Mouse (Mus musculus) CH12F3 (cell line): ENCODE results near the gene Hoxd8.

ENCODE experiments used
- in situ Hi-C: fragments of 300-500 bp; cut with MboI; formaldehyde crosslinking; loops from 2 replicates; pipeline ENCODE4 v1.14.3; 2020; ENCODE audit warnings: low sequenced_read_pairs

Hoxd8 gene

DNA sequence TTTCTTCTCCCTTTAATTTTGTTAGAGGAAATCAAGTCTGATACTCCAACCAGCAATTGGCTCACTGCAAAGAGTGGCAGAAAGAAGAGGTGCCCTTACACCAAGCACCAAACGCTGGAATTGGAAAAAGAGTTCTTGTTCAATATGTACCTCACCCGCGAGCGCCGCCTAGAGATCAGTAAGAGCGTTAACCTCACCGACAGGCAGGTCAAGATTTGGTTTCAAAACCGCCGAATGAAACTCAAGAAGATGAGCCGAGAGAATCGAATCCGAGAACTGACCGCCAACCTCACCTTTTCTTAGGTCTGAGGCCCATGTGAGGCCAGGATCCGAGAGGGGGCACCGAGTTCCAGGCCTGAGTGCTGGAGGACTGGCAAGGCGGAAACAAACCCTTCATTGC is 10.3 kb upstream of the Hoxd8 start:
- in situ Hi-C loops = loop anchor here (10.0 to 25.0 kb wide), 2 partner anchors 451 to 618 kb away; no protein-coding TSS in a partner anchor

DNA sequence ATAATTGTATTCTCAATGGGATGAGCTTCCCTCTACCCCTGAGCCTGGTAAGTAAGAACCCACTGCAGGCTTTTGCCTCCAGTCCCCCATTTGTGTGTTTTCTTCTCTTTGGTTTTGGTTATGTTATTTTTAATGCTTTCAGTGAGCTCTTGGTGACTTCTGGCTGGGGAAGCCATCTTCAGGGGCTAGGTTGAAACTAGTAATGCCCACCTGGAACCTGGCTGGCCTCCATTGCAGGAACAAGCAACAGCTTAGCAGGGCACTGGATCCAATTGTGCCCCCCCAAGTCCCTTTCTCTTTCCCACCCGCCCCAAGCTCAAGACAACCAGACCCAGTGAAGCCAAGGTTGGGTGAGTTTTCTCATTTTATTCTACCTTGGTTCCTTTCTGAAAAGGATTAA is 9.0 kb upstream of the Hoxd8 start:
- in situ Hi-C loops = loop anchor here (10.0 to 25.0 kb wide), 2 partner anchors 449 to 617 kb away; no protein-coding TSS in a partner anchor

DNA sequence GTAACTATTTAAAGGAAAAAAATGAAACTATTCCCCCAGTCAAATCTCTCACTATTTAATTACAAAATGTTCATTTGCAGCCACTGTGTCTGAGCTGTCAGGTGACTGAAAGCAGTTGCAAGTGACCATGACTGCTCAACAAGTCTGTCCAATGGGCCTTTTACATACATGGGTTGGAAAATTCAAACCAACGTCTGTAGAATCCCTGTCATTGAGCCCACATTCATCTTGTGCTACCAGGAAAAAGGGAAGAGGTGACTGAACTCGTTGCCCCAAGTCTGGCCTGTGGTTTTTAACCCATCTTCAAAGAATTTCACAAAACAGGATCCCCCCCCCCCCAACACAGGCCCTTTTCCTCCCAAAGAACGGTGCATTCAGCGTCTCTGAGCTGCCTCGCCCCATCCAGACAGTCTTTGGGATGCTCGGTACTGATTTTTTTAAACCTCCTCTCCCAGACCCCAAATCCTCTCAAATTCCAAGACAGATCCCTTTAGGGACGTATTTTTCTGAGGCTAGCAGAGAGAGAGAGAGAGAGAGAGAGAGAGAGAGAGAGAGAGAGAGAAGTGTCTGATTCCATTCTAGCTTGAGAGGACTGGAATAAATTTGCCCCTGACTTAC is 8.5 kb upstream of the Hoxd8 start:
- in situ Hi-C loops = loop anchor here (10.0 to 25.0 kb wide), 2 partner anchors 449 to 616 kb away; no protein-coding TSS in a partner anchor

DNA sequence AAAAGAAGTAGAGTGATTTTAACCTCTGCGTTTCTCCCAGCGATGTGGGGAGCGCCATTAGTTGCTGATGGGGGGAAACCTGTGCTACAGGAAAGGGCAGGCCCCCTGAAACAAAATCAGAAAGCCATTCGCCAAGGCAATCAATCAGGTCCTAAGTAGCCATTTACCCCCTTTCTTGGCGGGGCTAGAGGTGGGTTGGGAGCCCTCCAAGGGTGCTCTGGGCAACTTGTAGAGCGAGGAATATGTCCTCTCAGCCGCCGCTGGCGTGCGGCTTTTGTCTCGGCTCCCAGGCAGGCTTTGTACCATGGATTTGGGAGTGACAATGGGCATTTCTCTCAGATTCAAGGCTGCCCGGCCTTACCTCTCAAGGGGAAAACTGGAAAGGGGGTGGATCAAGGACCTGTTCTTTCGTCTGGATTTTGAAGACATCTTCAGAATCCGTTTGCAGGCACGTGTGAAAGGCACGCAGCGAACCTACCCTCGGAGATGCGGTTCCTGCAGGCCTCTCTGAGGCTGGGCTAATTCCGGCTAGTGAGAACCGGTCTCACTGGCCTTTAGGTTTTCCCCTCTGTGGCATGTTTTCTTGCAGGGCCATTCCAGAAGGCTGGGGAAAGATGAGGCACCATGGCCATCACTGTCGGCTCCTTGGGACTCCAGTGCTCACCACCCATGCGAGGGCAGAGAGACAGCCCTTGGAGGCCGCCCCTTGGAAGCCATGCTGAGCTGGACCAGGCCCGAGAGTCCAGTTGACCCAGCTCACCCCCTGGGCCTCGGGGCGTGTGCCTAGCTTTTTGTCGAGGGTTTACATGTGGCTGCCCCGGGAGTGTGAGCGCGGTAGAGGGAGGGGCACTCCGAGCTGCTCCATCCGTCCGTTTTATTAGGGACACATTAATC is 7.7 kb upstream of the Hoxd8 start:
- in situ Hi-C loops = loop anchor here (10.0 to 25.0 kb wide), 2 partner anchors 448 to 616 kb away; no protein-coding TSS in a partner anchor

DNA sequence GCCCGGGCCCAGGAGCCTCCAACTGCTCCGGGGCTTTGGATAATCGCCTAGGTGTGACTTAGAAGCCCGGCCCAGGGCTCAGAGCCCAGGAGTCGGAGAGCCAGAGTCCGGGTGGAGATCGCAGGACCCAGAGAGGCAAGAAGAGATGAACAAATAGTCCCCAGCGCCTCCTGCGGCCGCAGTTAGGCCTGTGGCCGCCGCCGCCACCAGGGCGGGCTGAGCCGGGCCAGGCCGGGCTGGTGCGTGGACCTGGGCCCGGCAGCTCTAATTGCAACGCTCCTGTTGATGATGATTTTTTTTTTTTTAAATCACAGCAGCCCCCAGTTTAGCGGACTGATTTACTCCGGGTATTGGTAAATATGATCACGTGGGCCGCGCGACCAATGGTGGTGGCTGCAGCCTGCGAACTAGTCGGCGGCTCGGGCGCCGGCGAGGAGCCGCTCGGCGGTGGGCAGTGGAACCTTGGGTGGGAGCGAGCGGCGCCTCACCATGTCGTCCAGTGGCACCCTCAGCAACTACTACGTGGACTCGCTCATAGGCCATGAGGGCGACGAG is 6.8 kb upstream of the Hoxd8 start, which contains the start of gene Hoxd9:
Gene Hoxd9, plus strand, starts transcription at position 161 of the 555 bp plus-strand sequence.
- in situ Hi-C loops = loop anchor here (10.0 to 25.0 kb wide), 2 partner anchors 447 to 615 kb away; no protein-coding TSS in a partner anchor

DNA sequence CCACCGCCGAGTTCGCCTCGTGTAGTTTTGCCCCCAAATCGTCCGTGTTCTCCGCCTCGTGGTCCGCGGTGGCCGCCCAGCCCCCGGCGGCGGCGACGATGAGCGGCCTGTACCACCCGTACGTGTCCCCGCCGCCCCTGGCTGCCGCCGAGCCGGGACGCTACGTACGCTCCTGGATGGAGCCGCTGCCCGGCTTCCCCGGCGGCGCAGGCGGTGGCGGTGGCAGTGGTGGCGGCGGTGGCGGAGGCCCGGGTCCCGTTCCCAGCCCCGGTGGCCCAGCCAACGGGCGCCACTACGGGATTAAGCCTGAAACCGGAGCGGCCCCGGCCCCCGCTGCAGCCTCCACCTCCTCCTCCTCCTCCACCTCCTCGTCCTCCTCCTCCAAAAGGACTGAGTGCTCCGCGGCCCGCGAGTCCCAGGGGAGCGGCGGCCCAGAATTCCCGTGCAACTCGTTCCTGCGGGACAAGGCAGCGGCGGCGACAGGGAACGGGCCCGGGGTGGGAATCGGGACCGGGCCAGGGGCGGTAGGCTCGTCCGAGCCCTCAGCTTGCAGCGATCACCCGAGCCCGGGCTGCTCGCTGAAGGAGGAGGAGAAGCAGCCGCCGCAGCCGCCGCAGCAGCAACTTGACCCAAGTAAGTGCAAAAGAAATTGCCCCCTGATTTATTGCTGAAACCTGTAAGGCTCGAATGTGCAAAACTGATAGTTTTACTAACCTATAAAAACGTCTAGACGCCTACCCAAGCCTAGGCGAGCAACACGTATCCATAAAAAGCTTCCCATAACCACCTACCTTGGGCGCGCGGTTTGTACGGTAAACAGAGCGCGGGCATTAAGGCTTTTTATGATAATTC is 6.0 kb upstream of the Hoxd8 start:
- in situ Hi-C loops = loop anchor here (10.0 to 25.0 kb wide), 2 partner anchors 446 to 614 kb away; no protein-coding TSS in a partner anchor

DNA sequence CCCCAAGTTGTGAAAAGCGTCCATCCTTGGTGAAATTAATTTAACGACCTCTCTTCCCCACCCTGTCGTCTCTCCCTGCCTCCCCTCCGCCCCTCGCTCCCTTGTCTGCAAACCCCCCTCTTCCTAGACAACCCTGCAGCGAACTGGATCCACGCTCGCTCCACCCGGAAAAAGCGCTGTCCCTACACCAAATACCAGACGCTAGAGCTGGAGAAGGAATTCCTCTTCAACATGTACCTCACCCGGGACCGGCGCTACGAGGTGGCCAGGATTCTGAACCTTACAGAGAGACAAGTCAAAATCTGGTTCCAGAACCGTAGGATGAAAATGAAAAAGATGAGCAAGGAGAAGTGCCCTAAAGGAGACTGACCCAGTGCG is 5.4 kb upstream of the Hoxd8 start:
- in situ Hi-C loops = loop anchor here (10.0 to 25.0 kb wide), 2 partner anchors 446 to 613 kb away; no protein-coding TSS in a partner anchor

DNA sequence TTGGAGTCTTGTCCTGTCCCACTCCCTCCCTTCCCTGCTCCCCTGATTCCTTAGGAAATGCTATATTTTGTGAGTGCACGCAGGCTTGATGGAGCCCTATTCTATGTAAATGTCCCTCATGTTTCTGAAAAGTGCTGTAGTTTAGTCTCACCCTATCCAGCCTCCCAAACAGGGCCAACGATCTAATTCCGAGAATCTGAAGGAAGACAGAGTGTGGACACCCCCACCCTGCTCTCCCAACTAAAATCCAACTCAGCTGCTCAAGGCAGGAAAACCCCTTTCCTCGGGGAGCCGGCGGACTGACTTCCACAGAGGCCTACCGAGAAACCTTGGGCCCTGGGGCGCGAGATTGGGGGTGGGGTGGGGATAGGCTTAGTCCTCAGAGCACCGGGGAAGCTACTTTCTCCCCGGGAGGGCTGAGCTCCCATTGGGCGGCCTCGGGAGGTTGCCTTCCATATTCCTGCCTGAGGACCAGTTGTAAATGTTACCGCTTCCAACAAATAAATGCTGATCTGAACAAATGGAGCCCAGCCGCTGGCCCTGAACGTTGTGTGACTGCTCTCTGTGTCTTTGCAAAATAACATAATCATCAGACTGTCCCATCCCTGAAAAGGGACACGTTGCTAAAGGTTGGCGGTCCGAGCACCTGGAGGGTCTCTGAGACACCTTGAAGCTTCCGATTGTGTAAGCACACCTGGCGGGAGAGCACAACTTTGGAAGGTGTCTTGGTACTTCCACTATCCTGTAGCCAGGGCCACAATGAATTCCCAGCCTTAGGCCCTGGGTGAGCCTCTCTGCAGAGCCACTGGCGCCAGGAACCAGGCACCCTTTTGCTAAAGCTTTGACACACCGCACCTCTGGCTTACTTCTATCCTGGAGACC is 4.5 kb upstream of the Hoxd8 start:
- in situ Hi-C loops = loop anchor here (10.0 to 25.0 kb wide), 3 partner anchors 445 to 887 kb away; no protein-coding TSS in a partner anchor

DNA sequence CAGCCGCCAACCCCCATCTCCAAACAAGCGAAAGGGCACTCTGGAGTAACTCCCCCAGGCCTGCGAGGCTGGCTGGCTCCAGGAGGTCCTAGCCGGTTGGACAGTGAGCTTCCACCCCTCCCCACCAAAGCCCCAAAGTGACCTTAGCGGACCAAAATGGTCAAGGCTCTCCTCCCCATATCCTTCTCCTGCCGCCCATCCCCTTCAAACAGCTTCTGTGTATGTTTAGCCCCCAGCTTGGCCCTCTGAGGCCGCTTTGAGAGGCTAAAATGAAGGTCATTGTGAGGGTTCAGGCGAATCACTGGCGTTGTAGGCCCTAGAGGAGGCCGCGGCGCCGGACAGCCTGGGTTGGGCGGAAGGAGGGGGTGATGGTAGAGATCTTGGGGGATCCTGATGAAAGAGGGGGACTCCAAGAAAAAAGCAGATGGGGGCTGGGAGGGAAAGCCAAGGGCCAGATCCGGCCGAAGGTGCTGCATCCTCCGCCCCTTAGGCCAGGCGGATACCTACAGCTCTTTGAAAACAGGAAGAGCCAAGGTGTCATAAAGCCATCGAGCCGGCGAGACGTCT is 3.8 kb upstream of the Hoxd8 start:
- in situ Hi-C loops = loop anchor here (25.0 kb wide), 1 partner anchor 887 kb away; no protein-coding TSS in a partner anchor

DNA sequence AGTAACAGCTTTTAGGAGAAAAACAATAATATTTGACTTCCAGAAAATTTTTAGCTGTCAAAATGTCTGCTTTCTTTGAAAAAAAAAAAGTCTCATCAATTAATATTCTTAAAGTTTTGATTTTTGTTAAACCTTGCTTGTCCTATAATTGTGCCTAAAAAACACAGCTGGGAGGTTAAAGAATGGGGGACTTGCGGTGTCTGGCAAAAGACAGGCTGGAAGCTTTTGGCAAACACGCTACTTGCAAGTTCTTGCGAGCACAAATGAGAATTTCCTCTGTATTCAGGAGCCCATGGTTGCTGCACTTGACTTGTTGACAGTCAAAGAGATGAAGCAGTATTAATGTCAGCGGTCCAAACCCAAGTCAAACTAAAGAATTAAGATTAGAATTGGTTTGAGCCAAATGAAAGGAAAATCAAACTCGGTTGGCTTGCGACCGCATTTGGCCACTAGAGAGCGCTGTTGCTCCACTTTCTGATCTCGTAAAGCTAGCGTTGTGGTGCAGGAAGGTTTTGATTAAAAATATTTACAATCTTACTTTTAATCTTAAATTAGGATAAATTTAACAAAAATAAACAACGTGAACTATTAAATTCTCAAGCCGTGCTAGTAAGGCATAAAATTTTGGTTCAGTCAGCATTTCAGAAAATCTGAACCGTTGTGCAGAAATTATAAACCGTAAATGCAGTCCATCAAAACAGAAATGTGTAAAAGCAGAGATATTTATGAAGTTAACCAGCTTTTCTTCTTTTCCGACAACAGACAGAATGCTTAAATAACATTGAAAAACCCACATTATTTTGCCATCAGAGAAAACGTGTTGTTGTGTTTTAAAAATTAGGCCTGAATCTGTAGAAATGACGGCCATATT is 2.2 kb upstream of the Hoxd8 start:
- in situ Hi-C loops = loop anchor here (25.0 kb wide), 1 partner anchor 885 kb away; no protein-coding TSS in a partner anchor

DNA sequence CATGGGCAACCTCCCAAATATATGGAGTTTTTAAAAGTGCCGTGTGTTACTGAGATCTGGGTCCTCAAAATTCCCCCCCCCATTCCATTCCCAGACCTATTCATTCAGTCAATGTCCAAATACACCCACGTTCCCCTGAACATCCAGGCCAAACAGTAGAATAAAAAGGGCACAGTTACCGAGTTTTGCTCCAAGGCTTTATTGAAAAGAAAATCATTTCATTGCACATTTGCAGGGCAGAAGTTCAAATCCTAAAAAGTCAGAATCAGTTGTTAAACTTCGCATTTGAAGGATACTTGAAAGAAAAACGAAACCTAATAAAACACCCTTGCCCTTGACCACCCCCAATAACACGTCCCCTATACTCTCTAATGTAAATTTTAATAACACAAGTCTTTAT is 1.6 kb upstream of the Hoxd8 start:
- in situ Hi-C loops = loop anchor here (25.0 kb wide), 1 partner anchor 884 kb away; no protein-coding TSS in a partner anchor

DNA sequence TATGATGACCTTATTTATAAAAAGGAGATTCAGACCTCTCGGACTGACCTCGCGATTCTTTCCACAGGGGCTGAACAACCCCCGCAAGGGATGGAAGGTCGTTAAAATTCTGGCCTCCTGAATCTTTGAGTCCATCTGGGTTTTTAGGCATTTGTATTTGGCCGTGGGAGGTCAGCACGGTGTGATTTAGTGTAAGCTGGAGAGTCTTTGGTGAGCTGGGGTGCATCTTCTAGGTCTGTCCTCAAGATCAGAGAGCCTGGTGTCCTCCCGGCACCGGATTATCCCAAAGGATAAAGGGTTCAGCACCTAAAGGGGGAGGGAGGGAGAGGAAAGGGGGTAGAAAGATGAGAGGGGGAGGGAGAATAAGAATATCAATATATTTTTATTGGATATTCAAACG is 1.1 kb upstream of the Hoxd8 start:
- in situ Hi-C loops = loop anchor here (25.0 kb wide), 1 partner anchor 884 kb away; no protein-coding TSS in a partner anchor

DNA sequence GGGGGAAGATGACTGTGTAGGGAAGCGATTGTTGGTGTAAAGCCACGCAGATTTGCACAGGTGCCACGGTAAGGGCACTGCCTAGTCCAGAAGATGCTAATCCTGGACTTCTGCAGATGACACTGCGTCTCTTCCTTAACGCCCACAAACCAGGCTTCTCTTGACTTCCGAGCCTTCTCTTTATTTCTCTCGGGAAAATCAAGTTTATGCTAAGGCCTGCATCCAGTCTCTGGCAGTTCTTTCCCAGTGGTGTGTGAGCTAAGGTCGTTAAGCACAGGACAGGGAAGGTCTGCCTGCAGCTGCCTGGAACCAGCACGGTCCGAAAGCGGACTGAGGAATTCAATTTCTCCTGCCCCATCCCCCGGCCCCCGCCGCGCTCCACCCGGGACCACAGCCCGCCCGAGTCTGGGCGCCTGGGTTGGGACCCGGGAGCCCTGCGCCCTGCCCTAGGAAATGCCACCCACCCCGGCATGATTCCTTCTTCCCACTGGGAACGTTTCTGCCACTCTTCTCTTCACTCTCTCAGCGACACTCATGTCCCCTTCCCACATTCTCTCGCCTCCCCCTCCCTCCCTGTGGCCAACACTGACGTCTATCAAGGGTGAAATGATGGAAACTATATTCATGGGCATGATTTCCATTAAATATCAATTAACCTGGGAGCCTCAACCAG is 559 bp upstream of the Hoxd8 start:
- in situ Hi-C loops = loop anchor here (25.0 kb wide), 1 partner anchor 883 kb away; no protein-coding TSS in a partner anchor

DNA sequence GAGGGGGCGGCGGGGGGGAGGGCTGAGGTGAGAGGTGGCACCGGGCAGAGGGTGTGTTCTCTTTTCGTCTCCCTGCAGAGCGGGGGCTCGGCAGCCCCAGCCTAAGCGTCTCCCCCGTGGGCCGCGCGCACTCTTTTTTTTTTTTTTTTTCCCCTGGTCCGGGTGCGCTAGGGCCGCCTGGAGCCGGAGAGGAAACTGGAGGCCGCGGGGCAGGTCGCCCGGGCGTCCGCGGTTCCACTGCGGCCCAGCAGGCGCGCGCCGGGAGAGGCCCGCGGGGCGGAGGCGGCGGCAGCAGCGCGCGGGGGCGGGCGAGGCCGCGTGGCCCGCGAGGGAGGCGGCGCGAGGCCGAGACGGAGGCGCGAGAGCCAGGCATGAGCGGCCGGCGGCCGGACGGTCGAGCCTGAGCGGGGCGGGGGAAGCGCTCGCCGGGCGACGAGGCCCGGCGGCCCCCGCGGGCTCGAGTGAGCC is 618 bp downstream of the Hoxd8 start:
- in situ Hi-C loops = loop anchor here (25.0 kb wide), 1 partner anchor 882 kb away; no protein-coding TSS in a partner anchor

DNA sequence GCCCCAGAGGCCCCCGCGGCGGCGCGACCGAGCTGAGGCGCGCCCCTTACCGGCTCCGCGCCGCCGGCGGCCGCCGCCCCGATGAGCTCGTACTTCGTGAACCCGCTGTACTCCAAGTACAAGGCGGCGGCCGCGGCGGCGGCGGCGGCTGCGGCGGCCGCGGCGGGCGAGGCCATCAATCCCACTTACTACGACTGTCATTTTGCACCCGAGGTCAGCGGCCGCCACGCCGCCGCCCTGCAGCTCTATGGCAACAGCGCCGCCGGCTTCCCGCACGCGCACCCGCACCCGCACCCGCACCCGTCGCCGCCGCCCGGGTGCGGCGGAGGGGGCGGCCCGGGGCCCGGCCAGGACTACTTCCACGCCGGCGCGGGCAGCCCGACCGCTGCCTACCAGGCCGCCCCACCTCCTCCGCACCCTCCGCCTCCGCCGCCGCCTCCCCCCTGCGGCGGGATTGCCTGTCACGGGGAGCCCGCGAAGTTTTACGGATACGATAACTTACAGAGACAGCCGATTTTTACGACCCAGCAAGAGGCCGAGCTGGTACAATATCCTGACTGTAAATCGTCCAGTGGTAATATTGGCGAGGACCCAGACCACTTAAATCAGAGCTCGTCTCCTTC is 1.2 kb downstream of the Hoxd8 start:
- in situ Hi-C loops = loop anchor here (25.0 kb wide), 1 partner anchor 882 kb away; no protein-coding TSS in a partner anchor

DNA sequence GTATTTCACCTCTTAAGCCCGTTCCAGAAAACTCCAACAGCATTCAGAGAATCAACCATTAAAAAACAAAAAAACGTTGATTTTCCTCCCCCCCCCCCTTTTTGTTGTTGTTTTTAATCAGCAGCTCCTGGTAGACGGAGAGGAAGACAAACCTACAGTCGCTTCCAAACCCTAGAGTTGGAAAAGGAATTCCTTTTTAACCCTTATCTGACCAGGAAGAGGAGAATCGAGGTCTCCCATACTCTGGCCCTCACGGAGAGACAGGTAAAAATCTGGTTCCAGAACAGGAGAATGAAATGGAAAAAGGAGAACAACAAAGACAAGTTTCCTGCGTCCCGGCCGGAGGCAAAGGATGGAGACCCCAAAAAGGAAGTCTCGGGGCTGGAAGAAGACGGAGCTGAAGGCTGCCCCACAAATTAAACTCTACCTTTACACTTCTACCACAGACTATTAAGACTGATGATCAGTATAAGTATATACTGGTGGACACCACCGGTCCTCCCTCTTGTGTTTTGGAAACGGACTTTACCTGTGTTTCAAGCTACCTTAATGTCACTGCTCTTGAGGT is 2.1 kb downstream of the Hoxd8 start:
- in situ Hi-C loops = loop anchor here (25.0 kb wide), 1 partner anchor 881 kb away; no protein-coding TSS in a partner anchor
